Mouse (Mus musculus) myocyte (in vitro differentiated cells): ENCODE measurements around the gene Hnmt.

Experiments used
- CEBPB ChIP-seq: IDR thresholded peaks from 2 replicates; pipeline ENCODE4 v1.6.1; 2011; ENCODE audit warnings: mild to moderate bottlenecking, moderate library complexity; ENCODE audit not compliant: poor library complexity, insufficient read depth, severe bottlenecking
- MAX ChIP-seq: IDR thresholded peaks from one replicate; pipeline ENCODE4 v1.6.1; 2011; ENCODE audit warnings: low read depth, mild to moderate bottlenecking, control low read depth
- POLR2A ChIP-seq: IDR thresholded peaks from one replicate; pipeline ENCODE4 v1.6.1; 2011; ENCODE audit warnings: low read depth, mild to moderate bottlenecking, control low read depth, moderate library complexity; ENCODE audit not compliant: insufficient read length
- TCF12 ChIP-seq: IDR thresholded peaks from one replicate; pipeline ENCODE4 v1.6.1; 2011; ENCODE audit warnings: mild to moderate bottlenecking, control low read depth; ENCODE audit not compliant: poor library complexity, insufficient read depth, severe bottlenecking

DNA sequence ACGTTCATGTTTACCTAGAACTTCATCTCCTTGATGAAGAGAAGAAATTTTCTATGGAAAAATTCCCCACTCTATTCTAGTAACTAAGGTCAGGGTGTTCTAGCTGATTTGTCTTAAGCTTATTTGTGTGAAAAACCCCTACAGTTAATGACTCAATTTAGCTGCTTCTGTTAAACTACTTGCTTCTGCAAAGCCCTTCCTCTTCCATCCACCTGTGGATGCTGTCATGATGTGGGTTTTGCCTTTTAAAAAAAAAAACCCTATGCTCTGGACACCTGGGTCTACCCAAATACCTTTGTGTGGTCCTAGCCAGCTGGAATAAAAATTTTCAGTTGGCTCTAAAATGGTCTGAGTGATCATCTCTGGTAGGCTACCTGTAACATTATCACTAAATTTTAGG is 49.9 kb downstream of the Hnmt start:
- no peak for TF ChIP-seq POLR2A
- no peak for TF ChIP-seq CEBPB
- no peak for TF ChIP-seq MAX
- no peak for TF ChIP-seq TCF12
